Mouse (Mus musculus): ENCODE measurements around the gene Eln. TPM values are rescaled to one million over a fixed set of nuclear protein-coding genes. Genes with fewer than 3 reads are reported as not detected.

Gene Eln
- polyA plus RNA-seq, 1 experiment, result 35.5 TPM

GRCm38 (mm10) chr5:134656708-134657107, 90.4 kb downstream of the Eln start:
- Histone ChIP-seq H3K27me3 (ENCODE audit: control insufficient read depth, insufficient read depth, low read length) (no peaks in the 10 kb centered on the region), H3K36me3 (ENCODE audit: control insufficient read depth, insufficient read depth, low read length) (no peaks in the 10 kb centered on the region), H3K4me1 (replicated peaks; ENCODE audit: control insufficient read depth, insufficient read depth, low read length) (no peaks in the 10 kb centered on the region), H3K4me3 (ENCODE audit: control insufficient read depth, insufficient read depth, low read length) (no peak overlapping the region), H3K27ac (ENCODE audit: control insufficient read depth, insufficient read depth, low read length) (no peak overlapping the region)
- no peak for DNase-seq
- TF ChIP-seq CTCF (IDR thresholded peaks at IDR 0.05; ENCODE audit: borderline replicate concordance, control insufficient read depth, extremely low read depth, insufficient read depth, low read length, poor library complexity) (no peak), POLR2A (IDR thresholded peaks at IDR 0.05; ENCODE audit: control insufficient read depth, extremely low read depth, insufficient read depth, low read length, poor library complexity) (no peak)
- 98% methylated on average over 4 of the region's 4 CpGs for WGBS

Other genes starting within 250 kb of the Eln start
- 23.4 and 26.0 TPM in 2 replicates for gene Clip2, start 194.9 kb downstream of the Eln start, polyA plus RNA-seq (2012; rRNA removed)
- 0.09 and 0.15 TPM in 2 replicates for gene Syna, start 187.2 kb downstream of the Eln start, polyA plus RNA-seq (2012; rRNA removed)
- gene Rfc2, start 166.0 kb downstream of the Eln start, polyA plus RNA-seq (2012; rRNA removed), result 133 and 145 TPM in 2 replicates
- 7.8 and 7.9 TPM in 2 replicates for gene Lat2, start 132.3 kb downstream of the Eln start, polyA plus RNA-seq (2012; rRNA removed)
- 322 and 363 TPM in 2 replicates for gene Eif4h, start 107.8 kb downstream of the Eln start, polyA plus RNA-seq (2012; rRNA removed)
- gene Limk1, start 58.7 kb downstream of the Eln start, polyA plus RNA-seq (2012; rRNA removed), result 31.8 TPM in 2 replicates
- gene Tmem270, start 159.4 kb upstream of the Eln start, polyA plus RNA-seq (2012; rRNA removed), result not detected in 2 replicates
- 1.8 and 1.9 TPM in 2 replicates for gene Cldn13, start 168.2 kb upstream of the Eln start, polyA plus RNA-seq (2012; rRNA removed)
- gene Mettl27, start 185.0 kb upstream of the Eln start, polyA plus RNA-seq (2012; rRNA removed), result 24.9 and 26.7 TPM in 2 replicates
- 55.4 and 57.8 TPM in 2 replicates for gene Cldn4, start 199.6 kb upstream of the Eln start, polyA plus RNA-seq (2012; rRNA removed)
- gene Cldn3, start 238.9 kb upstream of the Eln start, polyA plus RNA-seq (2012; rRNA removed), result 14.7 and 15.0 TPM in 2 replicates